ENCODE assay signal across 9 mouse cellular contexts in the genomic region with DNA sequence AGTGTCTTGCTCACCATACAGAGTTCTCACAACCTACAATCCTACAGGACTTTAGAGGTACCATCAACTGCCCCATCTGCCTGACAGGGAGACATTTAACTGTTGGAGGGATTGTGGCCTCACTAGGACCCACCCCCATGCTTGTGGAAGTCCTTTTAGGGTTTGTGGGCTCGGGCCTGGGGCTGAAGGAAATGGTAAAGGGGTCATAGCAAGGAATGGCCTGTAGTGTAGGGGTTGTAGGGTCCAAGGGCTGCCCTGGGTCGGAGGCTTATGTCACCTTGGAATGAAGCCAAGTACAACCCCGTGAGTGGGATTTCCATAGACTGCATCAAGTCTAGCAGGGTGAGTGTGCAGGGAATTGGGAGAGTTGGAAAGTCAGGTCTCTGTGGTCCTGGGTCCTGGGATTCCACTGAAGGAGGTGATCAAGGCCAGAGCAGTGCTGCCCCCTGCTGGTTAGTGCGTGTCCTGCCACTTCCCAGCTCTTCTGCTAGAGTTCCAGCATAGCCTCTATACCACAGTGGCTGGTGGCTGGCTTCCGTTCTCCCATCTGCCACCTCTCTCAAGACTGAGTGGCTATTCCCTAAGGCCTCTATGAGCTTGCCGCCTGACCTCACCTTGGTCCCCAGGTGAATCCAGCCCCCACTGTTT. TPM values are rescaled to one million over a fixed set of nuclear protein-coding genes. Genes with fewer than 3 reads are reported as not detected.
DNase-seq lines count a peak whose midpoint lies in the region; ATAC-seq and TF ChIP-seq lines count a peak whose summit lies in the region.
"Had no signal": no experiment of that assay in that cellular context is flagged by ENCODE, and none has a peak within 500 bp of the region (broad histone marks: within the 10 kb centered on the region; RNA-seq: fewer than 3 reads in every experiment).

No protein-coding gene starts in this region.

- H3K79me2 ChIP-seq in CH12.LX (replicated peaks; ENCODE audit: control insufficient read depth, extremely low read depth, insufficient read depth, poor library complexity, severe bottlenecking), result no peaks in the 10 kb centered on the region; the same call in 1 of the 2 replicates

- H3K27ac ChIP-seq in CH12.LX (ENCODE audit: insufficient read depth, low read depth), result no peak overlapping the region
- H3K27ac ChIP-seq in bone marrow macrophage, adult 2 months (ENCODE audit: insufficient read depth, low read depth, low read length), result no peak overlapping the region
- H3K27ac ChIP-seq: embryonic facial prominence, embryonic 13.5 days had no signal

- H3K4me3 ChIP-seq in CH12.LX (replicated peaks in 1 of 3; ENCODE audit: low read depth in 2 of 3, low read length in 2 of 3, poor library complexity in 1 of 3), result no peak overlapping the region
- H3K4me3 ChIP-seq in bone marrow macrophage, adult 2 months (ENCODE audit: insufficient read depth, low read length), result no peak overlapping the region
- H3K4me3 ChIP-seq: embryonic facial prominence, embryonic 13.5 days had no signal

- peak; percentile 87 to 95 for TF ChIP-seq CTCF in CH12.LX (conservative IDR thresholded peaks at IDR 0.05 in 1 of 2, IDR thresholded peaks at IDR 0.05 in 1 of 2; ENCODE audit: low read depth in 2 of 2, low read length in 2 of 2)
- TF ChIP-seq CTCF in bone marrow macrophage, adult 2 months (IDR thresholded peaks at IDR 0.05; ENCODE audit: low read depth, low read length), result peak; percentile 89

- H3K4me2 ChIP-seq in CH12.LX (ENCODE audit: insufficient read depth, low read depth, poor library complexity, severe bottlenecking), result no peak overlapping the region
- H3K4me2 ChIP-seq: embryonic facial prominence, embryonic 13.5 days had no signal

- peaks cover 2 to 35% of the 10 kb centered on the region in 2 experiments; a peak in 3 of 4 replicates for H3K4me1 ChIP-seq in CH12.LX (ENCODE audit: control insufficient read depth in 1 of 2, insufficient read depth in 2 of 2)
- H3K4me1 ChIP-seq in bone marrow macrophage, adult 2 months (ENCODE audit: control insufficient read depth, insufficient read depth, low read length), result no peaks in the 10 kb centered on the region

- DNase-seq in heart, adult 18-20 months, result peak; percentile 63 to 82
- no peak for DNase-seq in heart, postnatal 25 days (ENCODE audit: low spot score)
- DNase-seq in CH12.LX (ENCODE audit: extremely low read depth), result peak; percentile 78
- DNase-seq in layer of hippocampus, postnatal 10 days (ENCODE audit: low spot score in 2 of 2), result peak; percentile 72
- peak; percentile 50 for DNase-seq in thymus, postnatal 25 days

- dilution Hi-C loops in CH12.LX (cut with MboI; ENCODE audit: extremely low pct_ligation_motif_present, extremely low pct_unique_long_range_greater_than_20kb, low sequenced_read_pairs), result no loop called here

- peaks cover 65 to 94% of the 10 kb centered on the region in 2 experiments for H3K36me3 ChIP-seq in CH12.LX (replicated peaks in 1 of 2; ENCODE audit: control insufficient read depth in 1 of 2, insufficient read depth in 1 of 2, low read length in 1 of 2)

- TF ChIP-seq RAD21 in CH12.LX (IDR thresholded peaks at IDR 0.05; ENCODE audit: low read depth, low read length), result peak; percentile 78

- peak; percentile 77 for ATAC-seq in granulocyte monocyte progenitor cell, adult 5-6 weeks (replicated peaks; ENCODE audit: poor library complexity, severe bottlenecking)
- ATAC-seq in monocyte, adult 5-6 weeks (replicated peaks; ENCODE audit: insufficient number of reproducible peaks, low FRiP score, low TSS enrichment, poor library complexity, severe bottlenecking), result 0 out of 2 replicates have a peak, but pooled peaks have one; percentile 38

- intact Hi-C loops in heart, postnatal 25 days (cut with DNase I), result loop anchor here (1.0 kb wide), 1 partner anchor 25 kb away; no protein-coding TSS in a partner anchor

- no peak overlapping the region for H3K9ac ChIP-seq in CH12.LX (ENCODE audit: insufficient read depth, low read depth)
- H3K9ac ChIP-seq: embryonic facial prominence, embryonic 13.5 days had no signal

- no peak for TF ChIP-seq EP300 in CH12.LX (IDR thresholded peaks at IDR 0.05; ENCODE audit: low read length)

- in situ Hi-C loops in CH12.LX (cut with MboI; ENCODE audit: low pct_ligation_motif_present, low pct_unique_long_range_greater_than_20kb, low sequenced_read_pairs), result loop anchor here (5.0 kb wide), 1 partner anchor 33 kb away; a partner anchor contains a TSS

- H3K27me3 ChIP-seq in CH12.LX (replicated peaks), result no peaks in the 10 kb centered on the region
- H3K27me3 ChIP-seq: embryonic facial prominence, embryonic 13.5 days had no signal

- TF ChIP-seq POLR2A in CH12.LX (IDR thresholded peaks at IDR 0.05; ENCODE audit: low read depth, low read length), result no peak
- no peak for TF ChIP-seq POLR2A in bone marrow macrophage, adult 2 months (IDR thresholded peaks at IDR 0.05; ENCODE audit: borderline replicate concordance, low read depth, low read length)

- H3K9me3 ChIP-seq in CH12.LX (replicated peaks; ENCODE audit: low read length), result no peaks in the 10 kb centered on the region
- H3K9me3 ChIP-seq: embryonic facial prominence, embryonic 13.5 days had no signal

TF ChIP-seq in CH12.LX, 34 proteins besides CTCF, POLR2A, EP300 and RAD21:
- TF ChIP-seq SMC3 (IDR thresholded peaks at IDR 0.05; ENCODE audit: low read depth, low read length) (peak; percentile 92), ZC3H11A (IDR thresholded peaks at IDR 0.05; ENCODE audit: low read depth, low read length) (peak; percentile 5; the same call in 1 of the 2 replicates), MAFK (IDR thresholded peaks at IDR 0.05; ENCODE audit: insufficient replicate concordance, low read length) (no peak), PAX5 (IDR thresholded peaks at IDR 0.05; ENCODE audit: low read length) (no peak)
TF ChIP-seq in CH12.LX: peak in this region for 2.

RNA-seq across cellular contexts. Expression of a gene that starts 19.6 kb away (rescaled TPM):
- 1 to 10 TPM; 1.4 TPM for total RNA-seq in heart, adult 18-20 months (2021)
- 1 to 10 TPM in 1 of 2 experiments, under 1 TPM in 1; 0.55 to 1.1 TPM for total RNA-seq in heart, postnatal 25 days (2021)
- total RNA-seq in CH12.LX (2012; rRNA removed) (0.08 TPM in 1 of 2 replicates, not detected in the other), CH12.LX (2014; rRNA removed) (not detected in 2 replicates)
- not detected in 2 replicates for polyA plus RNA-seq in CH12.LX (2012; ENCODE audit: insufficient read length, low read depth)
- polyA plus RNA-seq in bone marrow macrophage, adult 2 months (2012; ENCODE audit: insufficient read depth, insufficient read length, missing spikeins), result not detected in 2 replicates
- total RNA-seq in granulocyte monocyte progenitor cell, adult 5-6 weeks (2014; fragmentation: Nextera tagmentation), result not detected in 2 replicates
- total RNA-seq in granulocyte monocyte progenitor cell, adult 5-6 weeks (2017), result not detected in 2 replicates
- under 1 TPM; 0.27 to 0.89 TPM for total RNA-seq in layer of hippocampus, postnatal 10 days (2021)
- total RNA-seq in monocyte, adult 5-6 weeks (2017), result not detected in 3 replicates

RNA-seq across cellular contexts. Expression of a gene that starts 30.9 kb away (rescaled TPM):
- total RNA-seq in heart, adult 18-20 months (2021), result 1 to 10 TPM; 4.3 to 6.2 TPM
- total RNA-seq in heart, postnatal 25 days (2021), result 1 to 10 TPM; 3.1 to 3.4 TPM
- 19.7 and 28.5 TPM in 2 replicates for total RNA-seq in CH12.LX (2012; rRNA removed)
- total RNA-seq in CH12.LX (2014; rRNA removed), result 10.4 and 11.6 TPM in 2 replicates
- polyA plus RNA-seq in CH12.LX (2012; ENCODE audit: insufficient read length, low read depth), result 58.2 and 68.2 TPM in 2 replicates
- polyA plus RNA-seq in bone marrow macrophage, adult 2 months (2012; ENCODE audit: insufficient read depth, insufficient read length, missing spikeins), result not detected in 2 replicates
- 16.4 and 16.9 TPM in 2 replicates for total RNA-seq in granulocyte monocyte progenitor cell, adult 5-6 weeks (2014; fragmentation: Nextera tagmentation)
- total RNA-seq in granulocyte monocyte progenitor cell, adult 5-6 weeks (2017), result 3.9 and 4.9 TPM in 2 replicates
- total RNA-seq in layer of hippocampus, postnatal 10 days (2021), result 10 to 100 TPM; 18.6 to 20.6 TPM
- 2.6 to 9.9 TPM (median 3.7 TPM) in 3 replicates for total RNA-seq in monocyte, adult 5-6 weeks (2017)
